Mouse (Mus musculus): ENCODE data around the gene Pfas. TPM values are rescaled to one million over a fixed set of nuclear protein-coding genes. Genes with fewer than 3 reads are reported as not detected.
A peak's percentile ranks its signal among the peaks of the same experiment; 100 is the strongest.
"Not testable (repeated sequence)": the region's sequence is repeated elsewhere in the genome, so short reads cannot be mapped to it uniquely, and the experiment has no call there.

Pfas gene
- polyA plus RNA-seq, 1 experiment, result 85.3 TPM

GRCm38 (mm10) chr11:68946001-68946400 is 62.3 kb downstream of the Pfas start:
- TF ChIP-seq POLR2A (IDR thresholded peaks at IDR 0.05; ENCODE audit: insufficient read depth, low read length) (no peak), EP300 (IDR thresholded peaks at IDR 0.05; ENCODE audit: insufficient read depth, low read depth, low read length) (no peak), CTCF (IDR thresholded peaks at IDR 0.05; ENCODE audit: low read depth, low read length) (no peak)
- Histone ChIP-seq H3K9me3 (replicated peaks; ENCODE audit: control insufficient read depth, insufficient read depth, low read length, poor library complexity, severe bottlenecking) (no peaks in the 10 kb centered on the region), H3K9ac (ENCODE audit: low read depth, poor library complexity, severe bottlenecking) (no peak overlapping the region), H3K4me3 (ENCODE audit: low read depth, low read length) (no peak overlapping the region), H3K27ac (ENCODE audit: insufficient read depth, low read length) (no peak overlapping the region), H3K27me3 (ENCODE audit: control insufficient read depth, insufficient read depth, low read length, poor library complexity, severe bottlenecking) (no peaks in the 10 kb centered on the region), H3K36me3 (ENCODE audit: control insufficient read depth, insufficient read depth, low read length, poor library complexity, severe bottlenecking) (no peaks in the 10 kb centered on the region), H3K4me1 (ENCODE audit: control insufficient read depth, insufficient read depth, low read length) (no peaks in the 10 kb centered on the region)

- Histone ChIP-seq H3K36me3 (ENCODE audit: control insufficient read depth, insufficient read depth, low read length, poor library complexity, severe bottlenecking) (no peaks in the 10 kb centered on the region), H3K4me3 (ENCODE audit: low read depth, low read length) (no peak overlapping the region), H3K9me3 (replicated peaks; ENCODE audit: control insufficient read depth, insufficient read depth, low read length, poor library complexity, severe bottlenecking) (no peaks in the 10 kb centered on the region), H3K27me3 (ENCODE audit: control insufficient read depth, insufficient read depth, low read length, poor library complexity, severe bottlenecking) (no peaks in the 10 kb centered on the region), H3K27ac (ENCODE audit: insufficient read depth, low read length) (no peak overlapping the region), H3K9ac (ENCODE audit: low read depth, poor library complexity, severe bottlenecking) (no peak overlapping the region), H3K4me1 (ENCODE audit: control insufficient read depth, insufficient read depth, low read length) (peaks cover 2% of the 10 kb centered on the region)
- TF ChIP-seq EP300 (IDR thresholded peaks at IDR 0.05; ENCODE audit: insufficient read depth, low read depth, low read length) (no peak), CTCF (IDR thresholded peaks at IDR 0.05; ENCODE audit: low read depth, low read length) (no peak), POLR2A (IDR thresholded peaks at IDR 0.05; ENCODE audit: insufficient read depth, low read length) (no peak)
Measured at GRCm38 (mm10) chr11:68945245-68945644, 63.0 kb downstream of the Pfas start.

DNA sequence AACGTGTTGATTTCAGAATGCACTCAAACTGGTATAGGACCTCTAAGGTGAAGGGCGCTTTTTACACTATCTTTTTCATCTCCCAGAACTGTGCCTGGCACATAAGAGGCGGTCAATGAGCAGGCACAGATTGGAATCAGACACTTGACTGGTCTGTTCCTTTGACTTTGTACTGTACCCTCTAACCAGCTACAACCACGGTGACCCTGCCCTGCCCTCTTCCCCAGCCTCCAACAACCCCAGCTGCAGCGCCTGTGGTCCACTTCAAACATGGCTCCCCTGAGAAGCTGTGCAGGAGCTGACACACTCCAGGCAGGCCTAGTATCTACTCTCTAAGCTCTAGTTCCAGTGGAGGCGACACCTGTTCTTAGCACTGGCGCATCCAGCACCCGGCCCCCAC is 65.5 kb downstream of the Pfas start:
- H3K27me3 ChIP-seq (ENCODE audit: control insufficient read depth, insufficient read depth, low read length, poor library complexity, severe bottlenecking), result no peaks in the 10 kb centered on the region
- H3K9ac ChIP-seq (ENCODE audit: low read depth, poor library complexity, severe bottlenecking), result no peak overlapping the region
- H3K4me1 ChIP-seq (ENCODE audit: control insufficient read depth, insufficient read depth, low read length), result peaks cover 2% of the 10 kb centered on the region
- no peak overlapping the region for H3K27ac ChIP-seq (ENCODE audit: insufficient read depth, low read length)
- no peak overlapping the region for H3K4me3 ChIP-seq (ENCODE audit: low read depth, low read length)
- TF ChIP-seq CTCF (IDR thresholded peaks at IDR 0.05; ENCODE audit: low read depth, low read length), result no peak
- TF ChIP-seq POLR2A (IDR thresholded peaks at IDR 0.05; ENCODE audit: insufficient read depth, low read length), result no peak
- TF ChIP-seq EP300 (IDR thresholded peaks at IDR 0.05; ENCODE audit: insufficient read depth, low read depth, low read length), result no peak
- no peaks in the 10 kb centered on the region for H3K9me3 ChIP-seq (replicated peaks; ENCODE audit: control insufficient read depth, insufficient read depth, low read length, poor library complexity, severe bottlenecking)
- H3K36me3 ChIP-seq (ENCODE audit: control insufficient read depth, insufficient read depth, low read length, poor library complexity, severe bottlenecking), result no peaks in the 10 kb centered on the region

- no peak for TF ChIP-seq EP300 (IDR thresholded peaks at IDR 0.05; ENCODE audit: insufficient read depth, low read depth, low read length)
- no peak for TF ChIP-seq CTCF (IDR thresholded peaks at IDR 0.05; ENCODE audit: low read depth, low read length)
- TF ChIP-seq POLR2A (IDR thresholded peaks at IDR 0.05; ENCODE audit: insufficient read depth, low read length), result no peak
- Histone ChIP-seq H3K9me3 (replicated peaks; ENCODE audit: control insufficient read depth, insufficient read depth, low read length, poor library complexity, severe bottlenecking) (no peaks in the 10 kb centered on the region), H3K4me3 (ENCODE audit: low read depth, low read length) (peak overlapping the region; percentile 31; the same call in 1 of the 2 replicates), H3K27me3 (ENCODE audit: control insufficient read depth, insufficient read depth, low read length, poor library complexity, severe bottlenecking) (no peaks in the 10 kb centered on the region), H3K36me3 (ENCODE audit: control insufficient read depth, insufficient read depth, low read length, poor library complexity, severe bottlenecking) (no peaks in the 10 kb centered on the region), H3K9ac (ENCODE audit: low read depth, poor library complexity, severe bottlenecking) (peak overlapping the region; percentile 71), H3K4me1 (ENCODE audit: control insufficient read depth, insufficient read depth, low read length) (peaks cover 2% of the 10 kb centered on the region), H3K27ac (ENCODE audit: insufficient read depth, low read length) (no peak overlapping the region)
Measured at GRCm38 (mm10) chr11:68940516-68940915, 67.7 kb downstream of the Pfas start.

DNA sequence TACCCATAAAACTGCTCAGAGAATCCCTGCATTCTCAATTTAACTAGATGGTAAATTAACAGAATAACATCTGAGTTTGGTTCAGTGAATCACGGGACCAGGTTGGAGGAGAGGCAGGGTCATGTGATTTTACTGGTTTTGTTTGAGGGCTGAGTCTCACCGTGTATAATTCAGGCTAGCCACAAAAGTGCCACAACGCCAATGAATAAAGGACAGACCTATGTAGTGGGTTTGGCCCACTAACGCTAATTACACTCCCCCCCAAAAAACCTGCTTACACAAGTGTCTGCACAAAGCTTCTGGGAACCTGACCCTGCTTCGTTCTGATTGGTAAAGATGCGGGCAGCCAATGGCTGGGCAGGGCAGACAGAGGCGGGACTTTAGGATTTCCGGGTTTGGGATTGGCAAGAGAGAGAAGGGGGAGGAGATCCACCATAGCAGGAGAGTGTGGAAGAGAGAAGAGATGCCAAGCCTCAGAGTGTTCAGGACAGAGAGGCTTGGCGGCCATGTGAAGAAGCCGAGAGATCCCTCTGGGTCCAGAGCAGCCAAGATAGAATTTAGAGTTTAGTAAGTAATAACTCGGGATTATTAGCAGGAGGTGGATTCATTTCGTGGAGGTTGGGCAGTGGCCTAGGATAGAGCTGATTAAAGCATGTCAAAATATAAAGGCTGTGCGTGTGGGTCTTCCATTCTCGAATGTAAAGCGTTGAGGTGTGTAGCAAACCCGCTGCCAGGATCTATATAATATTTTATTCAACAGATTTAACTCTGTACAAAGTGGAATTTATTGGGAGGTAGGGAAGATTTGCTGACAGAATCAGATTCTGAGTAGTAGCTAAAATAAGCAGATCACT is 68.6 kb downstream of the Pfas start:
- Histone ChIP-seq H3K27ac (ENCODE audit: insufficient read depth, low read length) (no peak overlapping the region), H3K9me3 (replicated peaks; ENCODE audit: control insufficient read depth, insufficient read depth, low read length, poor library complexity, severe bottlenecking) (no peaks in the 10 kb centered on the region)
- no peak for TF ChIP-seq CTCF (IDR thresholded peaks at IDR 0.05; ENCODE audit: low read depth, low read length)
- no peak for TF ChIP-seq EP300 (IDR thresholded peaks at IDR 0.05; ENCODE audit: insufficient read depth, low read depth, low read length)
- TF ChIP-seq POLR2A (IDR thresholded peaks at IDR 0.05; ENCODE audit: insufficient read depth, low read length), result peak; percentile 93

GRCm38 (mm10) chr11:68936951-68937350 is 71.3 kb downstream of the Pfas start:
- H3K36me3 ChIP-seq (ENCODE audit: control insufficient read depth, insufficient read depth, low read length, poor library complexity, severe bottlenecking); H3K9ac ChIP-seq (ENCODE audit: low read depth, poor library complexity, severe bottlenecking); H3K4me3 ChIP-seq (ENCODE audit: low read depth, low read length); H3K9me3 ChIP-seq (replicated peaks; ENCODE audit: control insufficient read depth, insufficient read depth, low read length, poor library complexity, severe bottlenecking); H3K27me3 ChIP-seq (ENCODE audit: control insufficient read depth, insufficient read depth, low read length, poor library complexity, severe bottlenecking); H3K27ac ChIP-seq (ENCODE audit: insufficient read depth, low read length); H3K4me1 ChIP-seq (ENCODE audit: control insufficient read depth, insufficient read depth, low read length): not testable (repeated sequence)

More for the DNA sequence above, 68.6 kb downstream of the Pfas start:
- H3K4me1 ChIP-seq (ENCODE audit: control insufficient read depth, insufficient read depth, low read length), result peaks cover 2% of the 10 kb centered on the region
- H3K27me3 ChIP-seq (ENCODE audit: control insufficient read depth, insufficient read depth, low read length, poor library complexity, severe bottlenecking), result no peaks in the 10 kb centered on the region
- no peaks in the 10 kb centered on the region for H3K36me3 ChIP-seq (ENCODE audit: control insufficient read depth, insufficient read depth, low read length, poor library complexity, severe bottlenecking)
- H3K4me3 ChIP-seq (ENCODE audit: low read depth, low read length), result peak overlapping the region; percentile 82
- peak overlapping the region; percentile 71 for H3K9ac ChIP-seq (ENCODE audit: low read depth, poor library complexity, severe bottlenecking)

Other genes starting within 250 kb of the Pfas start
- 59.3 and 71.7 TPM in 2 replicates for gene Ndel1, start 136.6 kb downstream of the Pfas start, polyA plus RNA-seq (2011; ENCODE audit: insufficient read depth, insufficient read length, low read depth, missing spikeins)
- gene Rnf222, start 119.9 kb downstream of the Pfas start, polyA plus RNA-seq (2011; ENCODE audit: insufficient read depth, insufficient read length, low read depth, missing spikeins), result not detected in 2 replicates
- 4,511 and 5,371 TPM in 2 replicates for gene Rpl26, start 106.9 kb downstream of the Pfas start, polyA plus RNA-seq (2011; ENCODE audit: insufficient read depth, insufficient read length, low read depth, missing spikeins)
- not detected in 2 replicates for gene Odf4, start 81.4 kb downstream of the Pfas start, polyA plus RNA-seq (2011; ENCODE audit: insufficient read depth, insufficient read length, low read depth, missing spikeins)
- gene Arhgef15, start 51.0 kb downstream of the Pfas start, polyA plus RNA-seq (2011; ENCODE audit: insufficient read depth, insufficient read length, low read depth, missing spikeins), result 2.6 and 3.7 TPM in 2 replicates
- 3.4 and 4.6 TPM in 2 replicates for gene Slc25a35, start 40.3 kb downstream of the Pfas start, polyA plus RNA-seq (2011; ENCODE audit: insufficient read depth, insufficient read length, low read depth, missing spikeins)
- 70.3 and 98.6 TPM in 2 replicates for gene Rangrf, start 33.3 kb downstream of the Pfas start, polyA plus RNA-seq (2011; ENCODE audit: insufficient read depth, insufficient read length, low read depth, missing spikeins)
- gene Ctc1, start 7.5 kb upstream of the Pfas start, polyA plus RNA-seq (2011; ENCODE audit: insufficient read depth, insufficient read length, low read depth, missing spikeins), result 164 and 169 TPM in 2 replicates
- 108 and 121 TPM in 2 replicates for gene Aurkb, start 37.2 kb upstream of the Pfas start, polyA plus RNA-seq (2011; ENCODE audit: insufficient read depth, insufficient read length, low read depth, missing spikeins)
- 4.0 and 7.0 TPM in 2 replicates for gene Borcs6, start 51.3 kb upstream of the Pfas start, polyA plus RNA-seq (2011; ENCODE audit: insufficient read depth, insufficient read length, low read depth, missing spikeins)
- gene Tmem107, start 62.3 kb upstream of the Pfas start, polyA plus RNA-seq (2011; ENCODE audit: insufficient read depth, insufficient read length, low read depth, missing spikeins), result 17.1 and 24.7 TPM in 2 replicates
- gene Vamp2, start 80.0 kb upstream of the Pfas start, polyA plus RNA-seq (2011; ENCODE audit: insufficient read depth, insufficient read length, low read depth, missing spikeins), result 39.5 and 41.6 TPM in 2 replicates
- gene Per1, start 86.8 kb upstream of the Pfas start, polyA plus RNA-seq (2011; ENCODE audit: insufficient read depth, insufficient read length, low read depth, missing spikeins), result 25.0 and 29.3 TPM in 2 replicates
- not detected in 2 replicates for gene Hes7, start 111.9 kb upstream of the Pfas start, polyA plus RNA-seq (2011; ENCODE audit: insufficient read depth, insufficient read length, low read depth, missing spikeins)
- not detected in 2 replicates for gene 9130213A22Rik, start 114.1 kb upstream of the Pfas start, polyA plus RNA-seq (2011; ENCODE audit: insufficient read depth, insufficient read length, low read depth, missing spikeins)
- 1.7 and 2.0 TPM in 2 replicates for gene Aloxe3, start 117.4 kb upstream of the Pfas start, polyA plus RNA-seq (2011; ENCODE audit: insufficient read depth, insufficient read length, low read depth, missing spikeins)
- gene Alox12b, start 148.5 kb upstream of the Pfas start, polyA plus RNA-seq (2011; ENCODE audit: insufficient read depth, insufficient read length, low read depth, missing spikeins), result 0.27 TPM in 1 of 2 replicates, not detected in the other
- not detected in 2 replicates for gene Alox8, start 189.4 kb upstream of the Pfas start, polyA plus RNA-seq (2011; ENCODE audit: insufficient read depth, insufficient read length, low read depth, missing spikeins)
- 0.11 TPM in 1 of 2 replicates, not detected in the other for gene Gucy2e, start 228.6 kb upstream of the Pfas start, polyA plus RNA-seq (2011; ENCODE audit: insufficient read depth, insufficient read length, low read depth, missing spikeins)